Mouse (Mus musculus) gastrocnemius, postnatal 4 days (tissue): ENCODE data around the gene Hras. TPM values are rescaled to one million over a fixed set of nuclear protein-coding genes. Genes with fewer than 3 reads are reported as not detected.

Source experiments
- DNase-seq, 2 experiments: peaks; one replicate each; pipeline ENCODE4 v3.0.0; 2021 to 2022; ENCODE audit warnings: low spot score in 2 of 2, mixed read lengths in 2 of 2
- total RNA-seq, 2 experiments: library from RNA; stranded (reverse); gene quantifications; 2 replicates each; pipeline ENCODE4 v1.2.3; 2021

Gene Hras
- total RNA-seq, 2 experiments from 2014 or later = 166 to 193 TPM

- no peak for DNase-seq
Measured at GRCm38 (mm10) chr7:141190220-141190619, 3.6 kb downstream of the Hras start.

GRCm38 (mm10) chr7:141188733-141189132, 5.1 kb downstream of the Hras start:
- no peak for DNase-seq

- no peak for DNase-seq
Measured at GRCm38 (mm10) chr7:141188194-141188593, 5.6 kb downstream of the Hras start.

GRCm38 (mm10) chr7:141176173-141176572, 17.6 kb downstream of the Hras start:
- peak; percentile 68 to 83 for DNase-seq

GRCm38 (mm10) chr7:141175068-141175467, 18.7 kb downstream of the Hras start:
- no peak for DNase-seq

- no peak for DNase-seq
Measured at GRCm38 (mm10) chr7:141173323-141173850, 20.4 kb downstream of the Hras start.

- DNase-seq = peak; percentile 77 to 90
Measured at GRCm38 (mm10) chr7:141172116-141173006, 21.4 kb downstream of the Hras start, which contains the start of gene Rnh1. Gene Rnh1, minus strand, starts transcription at chr7:141172857.

GRCm38 (mm10) chr7:141169866-141170265, 23.9 kb downstream of the Hras start:
- DNase-seq = no peak

GRCm38 (mm10) chr7:141169300-141169699, 24.5 kb downstream of the Hras start:
- no peak for DNase-seq

- peak in 1 of 2 experiments; percentile 62 for DNase-seq
Measured at GRCm38 (mm10) chr7:141168518-141168953, 25.3 kb downstream of the Hras start.

- peak in 1 of 2 experiments; percentile 45 for DNase-seq
Measured at GRCm38 (mm10) chr7:141167901-141168517, 25.8 kb downstream of the Hras start.

- no peak for DNase-seq
Measured at GRCm38 (mm10) chr7:141164850-141165249, 29.0 kb downstream of the Hras start.

- no peak for DNase-seq
Measured at GRCm38 (mm10) chr7:141164397-141164796, 29.4 kb downstream of the Hras start.

GRCm38 (mm10) chr7:141155362-141155761, 38.4 kb downstream of the Hras start:
- no peak for DNase-seq

- DNase-seq = no peak
Measured at GRCm38 (mm10) chr7:141148639-141149038, 45.2 kb downstream of the Hras start.

- no peak for DNase-seq
Measured at GRCm38 (mm10) chr7:141147044-141147443, 46.8 kb downstream of the Hras start.

- DNase-seq = no peak
Measured at GRCm38 (mm10) chr7:141146043-141146595, 47.7 kb downstream of the Hras start.

- no peak for DNase-seq
Measured at GRCm38 (mm10) chr7:141145403-141145802, 48.4 kb downstream of the Hras start.

GRCm38 (mm10) chr7:141144650-141145049, 49.2 kb downstream of the Hras start:
- DNase-seq = no peak

- no peak for DNase-seq
Measured at GRCm38 (mm10) chr7:141143861-141144260, 49.9 kb downstream of the Hras start.

- peak in 1 of 2 experiments; percentile 35 for DNase-seq
Measured at GRCm38 (mm10) chr7:141143112-141143511, 50.7 kb downstream of the Hras start.

- no peak for DNase-seq
Measured at GRCm38 (mm10) chr7:141141326-141141725, 52.5 kb downstream of the Hras start.
